Mouse (Mus musculus): ENCODE measurements at regions not wholly inside any gene's neighbourhood (a gene's known extent, or its start where the extent isn't known, plus 50 kb on each side); places are given as distances from the start of the nearest gene placed in this dataset.

- TF ChIP-seq CTCF (IDR thresholded peaks at IDR 0.05; ENCODE audit: low read depth, low read length), result no peak
- TF ChIP-seq POLR2A (IDR thresholded peaks at IDR 0.05; ENCODE audit: insufficient read depth, low read length), result no peak
Observed at GRCm38 (mm10) chr11:12847793-12848192, 383.0 kb upstream of the Cobl start.
